Mouse (Mus musculus): ENCODE measurements at regions not wholly inside any gene's neighbourhood (a gene's known extent, or its start where the extent isn't known, plus 50 kb on each side); places are given as distances from the start of the nearest gene placed in this dataset.
"Not testable (repeated sequence)": the region's sequence is repeated elsewhere in the genome, so short reads cannot be mapped to it uniquely, and the experiment has no call there.

DNA sequence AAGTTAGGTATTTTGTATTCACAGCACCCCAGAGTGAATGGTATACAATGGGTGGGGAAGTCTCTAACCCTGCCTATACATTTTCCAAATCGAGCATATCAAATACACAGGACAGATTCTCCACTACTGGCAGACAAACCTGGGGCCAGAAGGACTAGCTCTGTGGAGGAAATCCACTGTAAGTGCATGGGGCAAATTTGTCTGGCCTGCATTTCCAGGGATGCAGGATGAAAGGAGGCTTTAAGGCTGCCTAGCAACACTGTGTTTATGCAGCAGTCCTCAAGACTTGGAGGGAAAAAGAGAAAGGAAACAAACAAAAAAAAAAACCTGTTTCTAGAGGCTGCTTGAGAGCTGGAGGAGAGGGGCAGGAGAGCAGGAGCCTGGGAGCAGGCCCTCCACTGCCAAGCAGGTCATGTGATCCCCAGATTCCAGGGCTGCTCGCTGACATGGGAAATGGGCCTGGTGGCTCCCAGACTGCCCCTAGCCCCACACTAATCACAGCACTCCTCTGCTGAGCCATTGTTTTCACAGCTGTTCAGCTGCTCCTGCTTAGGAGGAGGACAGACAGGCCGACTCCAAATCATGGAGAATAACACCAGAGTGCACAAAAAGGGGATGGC lies 293.7 kb upstream of the Gm10192 start:
- DNase-seq = peak; percentile 66
- Histone ChIP-seq H3K4me1 (ENCODE audit: control insufficient read depth, insufficient read depth, low read length) (no peaks in the 10 kb centered on the region; the same call in 1 of the 2 replicates), H3K27me3 (replicated peaks; ENCODE audit: control insufficient read depth, insufficient read depth, low read length) (no peaks in the 10 kb centered on the region), H3K36me3 (ENCODE audit: control insufficient read depth, insufficient read depth, low read length) (no peaks in the 10 kb centered on the region), H3K4me3 (ENCODE audit: insufficient read depth, low read depth, low read length) (no peak overlapping the region), H3K27ac (ENCODE audit: insufficient read depth, low read depth, low read length) (no peak overlapping the region)
- no peak for TF ChIP-seq CTCF (conservative IDR thresholded peaks at IDR 0.05; ENCODE audit: insufficient read depth, insufficient read length, low read depth, low read length)
- 13% methylated on average over 3 of the region's 3 CpGs for WGBS

DNA sequence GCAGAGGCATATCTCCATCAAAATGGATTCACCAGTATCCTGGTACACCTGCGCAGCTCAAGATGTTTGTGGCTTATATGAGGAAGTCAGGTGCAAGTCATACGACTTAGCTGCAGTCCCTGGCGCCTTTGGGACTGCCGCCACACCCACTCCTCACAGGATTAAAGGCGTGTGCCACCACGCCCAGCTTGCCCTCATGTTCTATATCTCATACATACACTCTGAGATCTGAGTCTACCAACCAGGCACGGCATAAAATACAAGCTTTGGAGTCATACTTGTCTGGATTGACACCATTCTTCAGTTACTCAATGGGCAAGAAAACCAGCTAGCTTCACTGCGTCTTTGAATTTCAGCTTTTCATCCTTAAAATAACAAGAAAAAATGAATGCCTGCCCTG lies 290.5 kb upstream of the Gm10192 start:
- H3K27ac ChIP-seq (ENCODE audit: insufficient read depth, low read depth, low read length); H3K4me1 ChIP-seq (ENCODE audit: control insufficient read depth, insufficient read depth, low read length); DNase-seq; H3K27me3 ChIP-seq (replicated peaks; ENCODE audit: control insufficient read depth, insufficient read depth, low read length); H3K4me3 ChIP-seq (ENCODE audit: insufficient read depth, low read depth, low read length); H3K36me3 ChIP-seq (ENCODE audit: control insufficient read depth, insufficient read depth, low read length): not testable (repeated sequence)
- WGBS = 93% methylated on average over 8 of the region's 8 CpGs

DNA sequence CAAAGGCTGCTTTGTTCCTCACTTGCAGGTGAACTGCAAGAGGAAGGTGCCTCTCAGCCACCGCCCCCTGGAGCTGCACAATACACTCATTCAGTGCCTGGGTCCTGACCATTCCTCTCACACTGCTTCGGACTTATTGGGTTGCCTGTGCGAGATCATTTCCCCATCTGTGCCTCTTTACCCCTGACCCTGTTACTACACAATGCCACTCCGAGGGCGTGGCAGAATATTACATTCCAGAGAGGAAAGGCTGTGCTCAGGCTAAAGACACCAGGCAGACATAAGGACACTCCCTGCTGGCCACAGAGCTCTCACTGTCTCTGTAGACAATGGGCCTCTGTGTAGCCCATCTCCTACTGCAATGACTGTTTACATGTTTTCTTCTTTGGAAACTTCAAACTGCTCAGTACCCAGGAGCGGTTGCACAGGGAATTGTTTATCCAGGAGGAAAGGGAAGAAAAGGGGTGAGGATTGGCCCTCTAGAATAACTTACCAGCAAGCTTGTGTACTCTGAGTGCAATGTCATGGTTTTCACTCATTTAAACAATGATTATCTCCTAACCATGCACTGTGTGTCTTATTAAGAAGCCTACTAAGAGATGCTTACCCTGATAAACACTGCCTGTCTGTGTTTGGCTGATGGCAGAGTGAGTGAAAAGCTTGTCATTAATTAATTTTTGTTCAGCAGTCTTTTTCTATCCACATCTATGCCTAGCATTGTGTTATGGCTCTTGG lies 283.1 kb upstream of the Gm10192 start:
- Histone ChIP-seq H3K27me3 (replicated peaks; ENCODE audit: control insufficient read depth, insufficient read depth, low read length) (no peaks in the 10 kb centered on the region), H3K27ac (ENCODE audit: insufficient read depth, low read depth, low read length) (no peak overlapping the region), H3K4me3 (ENCODE audit: insufficient read depth, low read depth, low read length) (no peak overlapping the region), H3K4me1 (ENCODE audit: control insufficient read depth, insufficient read depth, low read length) (no peaks in the 10 kb centered on the region), H3K36me3 (ENCODE audit: control insufficient read depth, insufficient read depth, low read length) (no peaks in the 10 kb centered on the region)
- DNase-seq = no peak
- TF ChIP-seq CTCF (conservative IDR thresholded peaks at IDR 0.05; ENCODE audit: insufficient read depth, insufficient read length, low read depth, low read length) (no peak), POLR2A (IDR thresholded peaks at IDR 0.05; ENCODE audit: low read depth, low read length) (no peak)
- 47% methylated on average over 6 of the region's 6 CpGs for WGBS

DNA sequence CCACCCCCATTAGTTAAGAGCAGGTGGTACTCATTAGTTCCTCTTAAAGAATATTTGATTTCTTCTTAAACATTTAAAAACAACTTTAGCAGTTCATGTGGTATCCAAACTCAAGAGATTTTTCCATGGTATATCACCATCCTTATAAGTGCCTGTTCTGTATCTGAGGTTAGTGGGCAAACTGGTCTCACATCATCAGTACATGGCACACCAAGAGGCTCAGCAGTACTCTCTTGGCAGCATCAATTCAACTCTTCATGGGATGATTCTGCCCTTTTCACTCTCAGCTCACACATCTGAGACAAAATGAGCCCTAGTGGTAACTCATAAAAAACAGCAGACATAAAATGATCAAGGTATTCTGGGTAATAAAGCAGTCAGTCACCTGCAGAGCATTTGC lies 282.6 kb upstream of the Gm10192 start:
- no peak for DNase-seq
- no peaks in the 10 kb centered on the region for H3K27me3 ChIP-seq (replicated peaks; ENCODE audit: control insufficient read depth, insufficient read depth, low read length)
- no peak overlapping the region for H3K27ac ChIP-seq (ENCODE audit: insufficient read depth, low read depth, low read length)
- no peak overlapping the region for H3K4me3 ChIP-seq (ENCODE audit: insufficient read depth, low read depth, low read length)
- H3K4me1 ChIP-seq (ENCODE audit: control insufficient read depth, insufficient read depth, low read length) = no peaks in the 10 kb centered on the region
- no peaks in the 10 kb centered on the region for H3K36me3 ChIP-seq (ENCODE audit: control insufficient read depth, insufficient read depth, low read length)
- TF ChIP-seq CTCF (conservative IDR thresholded peaks at IDR 0.05; ENCODE audit: insufficient read depth, insufficient read length, low read depth, low read length) (no peak), POLR2A (IDR thresholded peaks at IDR 0.05; ENCODE audit: low read depth, low read length) (no peak)

DNA sequence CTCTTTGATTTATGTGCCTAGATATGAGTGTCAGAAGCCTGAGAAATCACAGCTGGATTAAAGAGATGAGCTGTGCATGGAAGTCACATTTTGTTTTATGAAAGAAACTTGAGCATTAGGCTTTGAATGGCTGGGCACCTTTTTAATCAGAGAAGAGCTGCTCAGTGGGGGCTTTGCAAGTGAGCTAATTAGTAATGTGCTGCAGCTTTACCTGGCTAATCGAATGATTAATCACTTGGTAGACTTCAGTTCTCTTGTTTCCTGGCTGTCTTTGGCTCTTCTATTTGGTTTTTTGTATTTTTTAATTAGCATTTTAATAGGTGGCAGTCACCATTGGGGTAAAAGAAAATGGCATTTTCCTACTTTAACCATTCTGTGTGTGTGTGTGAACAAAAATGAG lies 278.2 kb upstream of the Gm10192 start:
- TF ChIP-seq CTCF (conservative IDR thresholded peaks at IDR 0.05; ENCODE audit: insufficient read depth, insufficient read length, low read depth, low read length) (no peak), POLR2A (IDR thresholded peaks at IDR 0.05; ENCODE audit: low read depth, low read length) (no peak)
- DNase-seq = no peak
- Histone ChIP-seq H3K4me3 (ENCODE audit: insufficient read depth, low read depth, low read length) (no peak overlapping the region), H3K36me3 (ENCODE audit: control insufficient read depth, insufficient read depth, low read length) (no peaks in the 10 kb centered on the region), H3K4me1 (ENCODE audit: control insufficient read depth, insufficient read depth, low read length) (no peaks in the 10 kb centered on the region), H3K27me3 (replicated peaks; ENCODE audit: control insufficient read depth, insufficient read depth, low read length) (no peaks in the 10 kb centered on the region), H3K27ac (ENCODE audit: insufficient read depth, low read depth, low read length) (no peak overlapping the region)
- WGBS = 69% methylated on average over 1 of the region's 1 CpGs

DNA sequence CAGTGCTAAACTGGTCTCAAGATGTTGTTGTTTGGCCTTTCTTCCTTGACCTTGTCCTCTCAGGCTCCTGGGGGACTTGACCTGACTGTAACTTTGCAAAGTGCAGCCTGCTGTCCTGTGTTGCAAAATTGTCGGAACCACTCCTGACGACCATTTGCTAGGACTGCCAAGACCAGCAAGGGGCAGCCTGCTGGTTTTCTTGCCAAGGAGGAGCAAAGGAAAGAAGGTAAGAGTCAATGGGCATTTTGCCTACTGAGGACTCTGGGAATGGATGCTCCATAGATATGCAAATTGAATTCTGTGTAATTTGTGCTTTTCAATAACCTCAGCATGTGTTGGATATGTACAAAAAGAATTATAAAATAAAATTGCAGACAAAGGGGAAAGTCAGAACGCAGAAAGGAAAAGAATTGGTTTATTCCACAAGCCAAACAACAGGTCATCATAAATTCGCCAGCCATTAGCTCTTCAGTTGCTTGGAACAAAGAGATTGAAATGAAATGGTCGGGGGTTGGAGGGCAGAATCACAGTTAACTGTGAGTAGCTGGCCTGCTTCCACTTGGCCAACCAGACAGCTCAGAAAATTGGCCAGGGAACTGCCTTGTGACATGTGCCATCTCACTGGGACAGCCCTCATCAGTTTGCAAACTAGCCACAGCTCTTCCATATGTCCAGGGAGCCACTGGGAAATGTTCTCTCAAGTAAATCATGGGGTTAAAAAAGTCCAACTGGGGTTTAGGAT lies 256.5 kb upstream of the Gm10192 start:
- Histone ChIP-seq H3K4me3 (ENCODE audit: insufficient read depth, low read depth, low read length) (no peak overlapping the region), H3K27ac (ENCODE audit: insufficient read depth, low read depth, low read length) (no peak overlapping the region), H3K36me3 (ENCODE audit: control insufficient read depth, insufficient read depth, low read length) (no peaks in the 10 kb centered on the region), H3K27me3 (replicated peaks; ENCODE audit: control insufficient read depth, insufficient read depth, low read length) (no peaks in the 10 kb centered on the region), H3K4me1 (ENCODE audit: control insufficient read depth, insufficient read depth, low read length) (no peaks in the 10 kb centered on the region)
- WGBS = 82% methylated on average over 5 of the region's 5 CpGs
- TF ChIP-seq CTCF (conservative IDR thresholded peaks at IDR 0.05; ENCODE audit: insufficient read depth, insufficient read length, low read depth, low read length) = no peak
- no peak for TF ChIP-seq POLR2A (IDR thresholded peaks at IDR 0.05; ENCODE audit: low read depth, low read length)
- DNase-seq = no peak

DNA sequence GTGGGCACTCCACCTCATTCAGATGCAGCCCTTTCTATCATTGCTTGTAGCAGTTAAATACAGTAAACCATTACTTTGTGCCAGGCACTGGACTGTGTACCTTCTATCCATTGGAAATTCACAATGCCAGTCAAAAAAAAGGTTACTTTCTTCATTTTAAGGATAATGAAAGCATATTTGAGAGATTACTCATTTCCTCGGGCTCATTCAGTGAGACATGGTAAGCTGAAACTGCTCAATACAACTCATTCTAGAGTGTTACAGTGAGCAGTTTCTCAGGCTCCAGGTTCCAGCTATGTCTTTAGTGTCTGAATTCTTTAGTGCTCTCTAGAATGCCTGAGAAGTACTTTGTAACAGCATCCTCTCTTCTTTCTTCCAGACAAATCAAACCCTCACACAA lies 249.7 kb upstream of the Gm10192 start:
- TF ChIP-seq CTCF (conservative IDR thresholded peaks at IDR 0.05; ENCODE audit: insufficient read depth, insufficient read length, low read depth, low read length) (no peak), POLR2A (IDR thresholded peaks at IDR 0.05; ENCODE audit: low read depth, low read length) (no peak)
- 50% methylated on average over 1 of the region's 1 CpGs for WGBS
- DNase-seq = no peak
- Histone ChIP-seq H3K36me3 (ENCODE audit: control insufficient read depth, insufficient read depth, low read length) (no peaks in the 10 kb centered on the region), H3K4me1 (ENCODE audit: control insufficient read depth, insufficient read depth, low read length) (no peaks in the 10 kb centered on the region), H3K27me3 (replicated peaks; ENCODE audit: control insufficient read depth, insufficient read depth, low read length) (no peaks in the 10 kb centered on the region), H3K27ac (ENCODE audit: insufficient read depth, low read depth, low read length) (no peak overlapping the region), H3K4me3 (ENCODE audit: insufficient read depth, low read depth, low read length) (no peak overlapping the region)

Data from kidney, adult 2 months (tissue).